Mouse (Mus musculus) spleen, postnatal 36 days (tissue): Measurements from ENCODE around the gene Styk1.
"Not testable (repeated sequence)": the region's sequence is repeated elsewhere in the genome, so short reads cannot be mapped to it uniquely, and the experiment has no call there.

Experiments used
- DNase-seq, 2 experiments: peaks; one replicate each; pipeline ENCODE4 v3.0.0; 2022; ENCODE audit warnings: low spot score in 2 of 2, mixed read lengths in 1 of 2

The Styk1 gene

GRCm38 (mm10) chr6:131292991-131293788, 60.2 kb downstream of the Styk1 start, which contains the start of gene Magohb:
TSS of gene Magohb (minus strand) at chr6:131293244.
- peak; percentile 68 to 74 for DNase-seq

- no peak for DNase-seq
Measured at GRCm38 (mm10) chr6:131292276-131292990, 61.0 kb downstream of the Styk1 start.

GRCm38 (mm10) chr6:131290430-131290829, 63.0 kb downstream of the Styk1 start:
- peak; percentile 30 to 40 for DNase-seq

DNA sequence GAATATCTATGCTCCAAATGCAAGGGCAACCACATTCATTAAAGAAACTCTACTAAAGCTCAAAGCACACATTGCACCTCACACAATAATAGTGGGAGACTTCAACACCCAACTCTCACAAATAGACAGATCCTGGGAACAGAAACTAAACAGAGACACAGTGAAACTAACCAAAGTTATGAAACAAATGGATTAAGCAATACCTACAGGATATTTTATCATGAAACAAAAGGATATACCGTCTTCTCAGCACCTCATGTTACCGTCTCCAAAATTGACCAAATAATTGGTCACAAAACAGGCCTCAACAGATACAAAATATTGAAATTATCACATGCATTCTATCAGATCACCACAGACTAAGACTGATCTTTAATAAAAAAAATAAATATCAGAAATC, 75.2 kb downstream of the Styk1 start:
- DNase-seq: not testable (repeated sequence)

- no peak for DNase-seq
Measured at GRCm38 (mm10) chr6:131276659-131277058, 76.7 kb downstream of the Styk1 start.

- no peak for DNase-seq
Measured at GRCm38 (mm10) chr6:131272311-131272710, 81.1 kb downstream of the Styk1 start.

DNA sequence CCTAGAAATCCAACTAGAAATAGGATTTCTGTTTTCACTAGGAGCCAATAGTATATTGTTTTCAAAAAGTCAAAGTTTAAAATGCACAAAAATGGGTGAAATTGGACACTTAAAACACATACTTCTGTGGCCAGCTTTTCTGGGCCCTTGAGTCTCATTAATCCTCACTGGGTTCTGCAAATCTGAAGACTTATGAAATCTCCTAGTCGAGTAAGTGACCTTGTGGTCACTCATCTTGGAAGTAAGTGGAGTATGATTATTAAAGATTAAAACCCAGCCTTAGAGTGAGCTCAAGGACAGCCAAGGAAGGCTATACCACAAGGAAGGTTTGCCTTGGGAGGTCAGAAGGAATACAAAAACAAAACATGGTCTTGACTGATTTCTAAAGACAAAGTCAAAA, 83.1 kb downstream of the Styk1 start:
- DNase-seq: no peak

- DNase-seq: peak; percentile 13 to 43
Measured at GRCm38 (mm10) chr6:131269599-131269998, 83.8 kb downstream of the Styk1 start.

- DNase-seq: no peak
Measured at GRCm38 (mm10) chr6:131264175-131264574, 89.2 kb downstream of the Styk1 start.

- DNase-seq: no peak
Measured at GRCm38 (mm10) chr6:131262778-131263177, 90.6 kb downstream of the Styk1 start.

DNA sequence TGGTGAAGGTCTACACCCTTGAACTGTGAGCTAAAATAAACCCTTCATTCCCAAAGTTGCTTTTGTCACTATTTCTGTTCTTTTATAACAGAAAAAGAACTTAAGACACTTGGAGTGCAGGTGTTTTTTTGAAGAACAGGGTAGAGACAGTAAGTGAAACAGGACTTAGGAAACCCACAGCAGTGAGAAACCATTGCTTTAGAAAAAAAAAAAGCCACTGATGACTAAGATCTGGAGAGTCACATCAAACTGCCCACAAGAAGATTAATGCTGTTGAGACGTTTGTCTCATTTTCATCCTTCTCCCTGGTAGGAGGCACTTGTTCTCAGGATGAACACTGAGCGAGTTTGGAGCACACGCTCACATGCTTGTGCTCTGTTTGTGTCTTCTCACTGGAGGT, 91.4 kb downstream of the Styk1 start:
- DNase-seq: no peak
